Mouse (Mus musculus) C2C12 (cell line): ENCODE results near the gene Hmgxb4.

ENCODE experiments used
- CEBPB ChIP-seq: IDR thresholded peaks from one replicate; pipeline ENCODE4 v1.6.1; 2011; ENCODE audit warnings: low read depth, mild to moderate bottlenecking, control low read depth, moderate library complexity
- CTCF ChIP-seq: IDR thresholded peaks from one replicate; pipeline ENCODE4 v1.5.1; 2011; ENCODE audit not compliant: control insufficient read depth, insufficient read depth, insufficient read length
- FOSL1 ChIP-seq: IDR thresholded peaks from one replicate; pipeline ENCODE4 v1.8.0; 2011; ENCODE audit warnings: mild to moderate bottlenecking, low read length; ENCODE audit not compliant: poor library complexity, insufficient read depth, severe bottlenecking
- MAX ChIP-seq: IDR thresholded peaks from one replicate; pipeline ENCODE4 v1.6.1; 2011; ENCODE audit warnings: mild to moderate bottlenecking, control low read depth
- MYOD1 ChIP-seq: IDR thresholded peaks from one replicate; pipeline ENCODE4 v1.6.1; 2011; ENCODE audit warnings: low read depth; ENCODE audit not compliant: control insufficient read depth, insufficient read length
- MYOG ChIP-seq: IDR thresholded peaks from one replicate; pipeline ENCODE4 v1.6.1; 2011; ENCODE audit not compliant: control insufficient read depth, insufficient read length; ENCODE audit errors: extremely low read depth
- USF1 ChIP-seq: IDR thresholded peaks from one replicate; pipeline ENCODE4 v1.6.1; 2011; ENCODE audit warnings: low read depth, mild to moderate bottlenecking, control low read depth, moderate library complexity

GRCm38 (mm10) chr8:74963983-74964382, 29.2 kb upstream of the Hmgxb4 start:
- TF ChIP-seq CTCF (no peak), CEBPB (no peak), MAX (no peak), MYOD1 (no peak), USF1 (no peak), MYOG (no peak), FOSL1 (no peak)
